ENCODE assay signal across 12 mouse cellular contexts in genomic region chr13:45643780-45644395, GRCm38 (mm10).
A peak's percentile ranks its signal among the peaks of the same experiment; 100 is the strongest.
DNase-seq lines count a peak whose midpoint lies in the region; ATAC-seq and TF ChIP-seq lines count a peak whose summit lies in the region.
"Had no signal": no experiment of that assay in that cellular context is flagged by ENCODE, and none has a peak within 500 bp of the region (broad histone marks: within the 10 kb centered on the region; RNA-seq: fewer than 3 reads in every experiment).

No protein-coding gene starts in this region.

- H3K9me3 ChIP-seq in heart, embryonic 10.5 days: no peaks in the 10 kb centered on the region
- no peaks in the 10 kb centered on the region for H3K9me3 ChIP-seq in embryonic facial prominence, embryonic 14.5 days (ENCODE audit: control insufficient read depth, low read length)
- no peaks in the 10 kb centered on the region for H3K9me3 ChIP-seq in midbrain, embryonic 16.5 days (replicated peaks; ENCODE audit: control insufficient read depth, low read length, poor library complexity, severe bottlenecking)
- H3K9me3 ChIP-seq: stomach, embryonic 15.5 days had no signal

- peak; percentile 77 for ATAC-seq in embryonic facial prominence, embryonic 14.5 days (ENCODE audit: low read depth)
- ATAC-seq in midbrain, embryonic 16.5 days: 0 out of 2 replicates have a peak, but pooled peaks have one; percentile 42

- H3K36me3 ChIP-seq in heart, embryonic 10.5 days: no peaks in the 10 kb centered on the region
- no peaks in the 10 kb centered on the region for H3K36me3 ChIP-seq in embryonic facial prominence, embryonic 14.5 days (ENCODE audit: control insufficient read depth, insufficient read depth, low read length)
- no peaks in the 10 kb centered on the region for H3K36me3 ChIP-seq in midbrain, embryonic 16.5 days (ENCODE audit: control insufficient read depth, insufficient read depth, low read length)
- H3K36me3 ChIP-seq: stomach, embryonic 15.5 days had no signal

- TF ChIP-seq CTCF in lung, adult 2 months (IDR thresholded peaks at IDR 0.05; ENCODE audit: insufficient read depth, low read length): no peak

- no peak overlapping the region for H3K4me2 ChIP-seq in embryonic facial prominence, embryonic 14.5 days (ENCODE audit: low read depth, low read length)
- no peak overlapping the region for H3K4me2 ChIP-seq in midbrain, embryonic 16.5 days (ENCODE audit: low read length)
- H3K4me2 ChIP-seq: stomach, embryonic 15.5 days had no signal

- no peak overlapping the region for H3K4me3 ChIP-seq in heart, embryonic 10.5 days
- H3K4me3 ChIP-seq in lung, adult 2 months (replicated peaks; ENCODE audit: extremely low read depth, low read depth, low read length): no peak overlapping the region
- H3K4me3 ChIP-seq in embryonic facial prominence, embryonic 14.5 days (ENCODE audit: low read depth, low read length): no peak overlapping the region
- no peak overlapping the region for H3K4me3 ChIP-seq in midbrain, embryonic 16.5 days (ENCODE audit: low read depth, low read length)
- H3K4me3 ChIP-seq: stomach, embryonic 15.5 days had no signal

- no peak for TF ChIP-seq POLR2A in lung, adult 2 months (IDR thresholded peaks at IDR 0.05; ENCODE audit: borderline replicate concordance, extremely low read depth, low read depth, low read length)

- intact Hi-C loops in heart, postnatal 10 days (cut with DNase I): no loop called here

- no peak for DNase-seq in heart, embryonic 10.5 days (ENCODE audit: low spot score)
- DNase-seq in heart, postnatal 10 days: no peak
- DNase-seq in lung, postnatal 36 days: peak; percentile 38
- no peak for DNase-seq in lung, adult 2 months
- DNase-seq in embryonic facial prominence, embryonic 14.5 days (ENCODE audit: low spot score): peak; percentile 70
- no peak for DNase-seq in kidney, postnatal 14 days
- DNase-seq: gastrocnemius, postnatal 14 days; kidney, postnatal 25 days; thymus, postnatal 25 days had no signal

- 66% methylated on average over 6 of the region's 6 CpGs for WGBS in heart, embryonic 10.5 days
- WGBS in lung, adult 2 months: 71% methylated on average over 6 of the region's 6 CpGs
- 48% methylated on average over 6 of the region's 6 CpGs for WGBS in embryonic facial prominence, embryonic 14.5 days
- WGBS in midbrain, embryonic 16.5 days: 70% methylated on average over 6 of the region's 6 CpGs

- no peak overlapping the region for H3K9ac ChIP-seq in embryonic facial prominence, embryonic 14.5 days (ENCODE audit: low read depth, low read length)
- H3K9ac ChIP-seq in midbrain, embryonic 16.5 days (ENCODE audit: low read depth, low read length): no peak overlapping the region
- H3K9ac ChIP-seq: liver, embryonic 14.5 days; stomach, embryonic 15.5 days had no signal

- no peaks in the 10 kb centered on the region for H3K27me3 ChIP-seq in heart, embryonic 10.5 days (ENCODE audit: insufficient read depth, poor library complexity, severe bottlenecking)
- no peaks in the 10 kb centered on the region for H3K27me3 ChIP-seq in embryonic facial prominence, embryonic 14.5 days (replicated peaks; ENCODE audit: control insufficient read depth, insufficient read depth, low read length)
- no peaks in the 10 kb centered on the region for H3K27me3 ChIP-seq in midbrain, embryonic 16.5 days (ENCODE audit: control insufficient read depth, insufficient read depth, low read depth, low read length)
- H3K27me3 ChIP-seq: stomach, embryonic 15.5 days had no signal

- peak overlapping the region; percentile 70 for H3K27ac ChIP-seq in heart, embryonic 10.5 days
- H3K27ac ChIP-seq in embryonic facial prominence, embryonic 14.5 days (replicated peaks; ENCODE audit: low read depth, low read length): no peak overlapping the region
- H3K27ac ChIP-seq in midbrain, embryonic 16.5 days (ENCODE audit: low read length): peak overlapping the region; percentile 2; the same call in 1 of the 2 replicates
- H3K27ac ChIP-seq: liver, embryonic 14.5 days; stomach, embryonic 15.5 days had no signal

- H3K4me1 ChIP-seq in heart, embryonic 10.5 days: peaks cover 38% of the 10 kb centered on the region
- H3K4me1 ChIP-seq in lung, adult 2 months (ENCODE audit: control insufficient read depth, insufficient read depth, low read length): peaks cover 7% of the 10 kb centered on the region; the same call in 1 of the 2 replicates
- 0 out of 2 replicates have a peak, but pooled peaks cover 4% of the 10 kb centered on the region for H3K4me1 ChIP-seq in embryonic facial prominence, embryonic 14.5 days (ENCODE audit: control insufficient read depth, insufficient read depth, low read length)
- peaks cover 18% of the 10 kb centered on the region for H3K4me1 ChIP-seq in midbrain, embryonic 16.5 days (ENCODE audit: control insufficient read depth, insufficient read depth, low read length)
- H3K4me1 ChIP-seq: stomach, embryonic 15.5 days had no signal

Comparison
In these comparisons a context has a peak if more than half of its experiments do, and no peak if none do; other contexts are left out.
1. DNase-seq: peak in lung, postnatal 36 days (single experiment) and embryonic facial prominence, embryonic 14.5 days (single experiment); none in heart, embryonic 10.5 days (single experiment), heart, postnatal 10 days (0 of 2), lung, adult 2 months (single experiment) and kidney, postnatal 14 days (single experiment).